Mouse (Mus musculus) layer of hippocampus, postnatal 10 days (tissue): Measurements from ENCODE around the gene Piezo1. TPM values are rescaled to one million over a fixed set of nuclear protein-coding genes. Genes with fewer than 3 reads are reported as not detected.

Experiments used
- DNase-seq, 2 experiments: peaks; one replicate each; pipeline ENCODE4 v3.0.0; 2021; ENCODE audit warnings: low spot score in 2 of 2
- total RNA-seq, 2 experiments: library from RNA; stranded (reverse); gene quantifications; 2 replicates each; pipeline ENCODE4 v1.2.3; 2021

Piezo1 gene
- total RNA-seq, 2 experiments from 2014 or later = 8.2 to 8.9 TPM

DNA sequence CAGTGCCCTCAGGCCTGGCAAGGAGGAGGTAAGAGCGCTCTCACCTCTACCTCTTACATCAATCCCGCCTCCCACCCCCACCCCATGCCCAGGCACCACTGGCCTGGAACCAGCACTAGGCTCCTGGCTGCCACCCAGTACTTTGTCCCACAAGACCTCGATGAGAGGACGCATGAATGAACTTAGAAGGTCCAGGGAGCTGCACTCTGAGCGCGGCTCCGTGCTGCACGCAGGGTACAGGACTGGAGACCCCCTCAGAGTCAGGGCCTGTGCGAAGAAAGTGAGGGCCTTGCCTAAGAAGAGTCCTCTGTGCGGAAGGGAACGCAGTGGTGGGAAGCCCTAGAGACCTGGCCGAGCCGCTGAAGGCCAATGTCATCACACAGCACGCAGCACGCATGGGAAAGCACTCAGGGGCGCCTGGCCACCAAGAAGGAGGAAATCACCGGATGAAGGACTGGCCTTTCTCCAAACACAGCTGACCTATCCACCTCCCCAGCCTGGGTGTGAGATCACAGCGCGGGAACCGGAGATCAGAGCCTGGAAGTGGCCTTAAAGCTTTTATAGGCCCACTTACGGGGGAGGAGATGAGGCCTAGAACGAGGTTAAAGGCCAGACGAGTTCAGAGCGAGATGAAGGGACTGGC, 4.2 kb downstream of the Piezo1 start:
- DNase-seq = peak in 1 of 2 experiments; percentile 16

DNA sequence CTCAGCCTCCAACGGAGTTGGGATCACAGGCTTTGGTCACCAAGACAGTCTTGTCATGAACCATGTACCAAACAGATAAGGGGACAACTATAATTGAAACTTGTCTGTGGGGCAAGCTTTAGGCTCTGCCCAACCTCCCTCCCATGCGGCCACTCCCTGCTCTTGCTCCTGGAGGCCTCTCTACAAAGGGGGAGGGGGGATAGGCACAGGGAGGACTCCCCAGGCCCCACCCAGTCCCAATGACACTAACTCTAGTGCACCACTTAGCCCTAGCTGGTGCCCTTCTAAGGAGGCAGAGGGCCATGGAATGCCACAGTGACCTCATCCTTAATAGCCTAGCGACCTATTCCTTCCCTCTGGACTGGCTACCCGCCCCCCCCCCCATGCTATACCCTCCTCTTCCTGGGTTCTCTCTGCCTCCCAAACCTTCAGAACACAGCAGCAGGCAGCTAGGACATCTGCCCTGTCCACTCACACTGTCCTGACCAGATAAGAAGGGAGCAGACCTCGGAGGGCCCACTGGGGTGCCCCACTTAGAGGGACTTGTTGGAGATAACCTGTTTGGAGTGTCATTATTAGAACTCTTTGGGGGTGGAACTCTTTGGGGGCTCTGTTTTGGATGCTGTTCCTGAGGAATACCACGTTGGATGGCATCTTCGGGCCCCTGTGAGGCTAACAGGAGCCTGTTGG, 4.9 kb downstream of the Piezo1 start:
- no peak for DNase-seq

DNA sequence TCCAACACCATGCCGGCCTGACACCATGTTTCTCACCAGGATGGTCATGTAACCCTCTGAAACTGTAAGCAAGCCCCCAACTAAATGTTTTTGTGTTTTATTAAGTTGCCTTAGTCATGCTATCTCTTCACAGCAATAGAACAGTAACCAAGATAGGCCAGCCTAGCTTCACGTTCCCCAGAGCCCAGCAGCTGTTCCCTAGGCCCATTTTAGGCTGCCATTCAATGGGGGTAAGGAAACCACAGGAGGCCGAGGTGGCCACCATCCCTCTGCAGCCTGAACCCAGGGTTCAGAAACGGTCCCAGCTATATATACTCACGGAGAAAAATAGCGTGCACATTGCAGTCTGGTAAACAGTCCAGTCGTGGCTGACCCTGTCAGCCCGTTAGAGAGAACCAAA, 7.0 kb downstream of the Piezo1 start:
- DNase-seq = no peak

DNA sequence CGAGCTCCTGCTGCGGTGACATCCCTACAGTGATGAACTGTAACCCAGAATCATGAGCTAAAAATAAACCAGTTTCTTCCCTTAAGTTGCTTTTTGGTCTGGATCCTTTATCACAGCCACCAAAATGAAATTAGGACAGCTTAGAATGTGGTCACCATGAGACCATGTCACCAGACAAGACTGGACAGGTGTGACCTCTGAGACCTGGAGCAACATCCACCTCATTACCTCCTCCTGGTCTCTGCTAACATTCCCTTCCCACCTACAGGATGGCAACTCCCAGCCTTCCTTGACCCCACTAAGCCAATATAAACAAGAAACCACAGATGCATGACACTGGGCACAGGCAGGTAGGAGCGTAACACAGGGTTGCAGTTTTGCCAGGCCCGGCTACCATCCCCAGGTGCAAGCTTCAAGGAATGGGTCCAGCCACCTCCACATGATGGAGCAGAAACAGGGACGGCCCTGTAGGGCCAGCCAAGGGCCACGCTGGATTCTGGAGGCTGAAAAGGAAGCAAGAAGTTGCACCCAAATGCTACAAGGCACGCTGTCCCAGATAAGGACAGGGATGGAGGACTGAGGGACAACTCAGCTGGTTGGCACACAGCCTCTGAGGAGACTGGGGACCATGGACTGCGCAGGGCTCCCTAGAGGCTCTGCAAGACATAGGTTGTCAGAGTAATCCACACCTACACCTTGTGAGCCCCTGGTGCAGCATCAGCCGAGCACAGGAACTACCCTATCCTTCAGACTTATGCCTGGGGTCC, 12.6 kb downstream of the Piezo1 start:
- no peak for DNase-seq

DNA sequence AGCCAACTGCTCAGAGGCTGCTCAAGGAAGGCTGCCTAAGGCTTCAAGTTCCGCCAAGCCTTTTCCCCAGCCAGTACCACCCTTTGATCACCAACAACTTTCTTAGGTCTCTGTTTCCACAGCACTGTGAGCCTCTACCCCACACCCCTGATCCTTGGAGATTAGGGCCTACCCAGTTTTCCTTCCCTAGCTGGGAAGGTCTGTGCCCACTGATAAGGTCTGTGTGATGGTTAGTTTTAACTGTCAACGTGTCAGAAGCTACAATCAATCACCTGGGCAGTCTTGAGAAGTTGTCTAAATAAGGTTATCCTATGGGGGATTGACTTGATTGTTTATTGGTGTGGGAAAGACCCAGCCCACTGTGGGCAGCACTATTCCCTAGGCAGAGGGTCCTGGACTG, 13.3 kb downstream of the Piezo1 start:
- no peak for DNase-seq

DNA sequence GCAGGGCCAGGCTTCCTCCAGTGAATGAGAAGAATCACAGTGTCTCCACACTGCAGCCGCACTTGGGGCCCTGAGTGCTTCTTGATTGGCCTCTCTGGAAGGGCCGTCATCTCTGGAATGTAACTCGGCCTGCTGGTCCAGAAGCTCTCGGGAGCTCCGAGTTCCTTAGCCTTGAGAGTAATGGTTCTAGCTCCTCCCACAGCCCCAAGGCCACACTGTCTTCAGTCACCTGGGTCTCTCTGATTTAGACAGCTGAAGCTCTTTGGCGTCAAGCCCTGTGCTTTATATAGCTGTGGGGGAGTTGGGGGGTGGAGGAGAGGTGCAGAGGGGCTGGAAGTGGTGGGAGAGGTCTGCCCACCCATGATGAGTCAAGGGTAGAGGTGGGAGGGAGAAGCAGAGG, 14.1 kb downstream of the Piezo1 start:
- DNase-seq = no peak

DNA sequence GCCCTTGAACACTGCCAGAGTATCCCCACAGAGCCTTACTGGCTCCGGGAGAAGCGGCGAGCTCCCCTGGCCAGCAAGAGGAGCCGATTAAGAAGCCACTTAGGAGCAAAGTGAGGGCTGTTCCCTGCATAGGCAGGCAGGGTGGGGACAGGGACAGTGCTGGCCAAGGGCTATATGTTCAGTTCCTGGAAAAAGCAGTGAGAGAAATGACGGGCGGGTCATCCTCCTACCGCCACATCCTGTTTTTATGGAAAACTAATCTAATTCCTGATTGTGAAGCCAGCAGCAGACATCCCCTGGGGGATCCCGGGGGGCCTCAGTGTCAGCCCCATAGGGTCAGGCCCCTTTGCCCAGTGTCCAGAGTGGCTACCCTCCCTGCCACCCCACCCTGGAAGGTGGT, 19.8 kb downstream of the Piezo1 start:
- DNase-seq = no peak

DNA sequence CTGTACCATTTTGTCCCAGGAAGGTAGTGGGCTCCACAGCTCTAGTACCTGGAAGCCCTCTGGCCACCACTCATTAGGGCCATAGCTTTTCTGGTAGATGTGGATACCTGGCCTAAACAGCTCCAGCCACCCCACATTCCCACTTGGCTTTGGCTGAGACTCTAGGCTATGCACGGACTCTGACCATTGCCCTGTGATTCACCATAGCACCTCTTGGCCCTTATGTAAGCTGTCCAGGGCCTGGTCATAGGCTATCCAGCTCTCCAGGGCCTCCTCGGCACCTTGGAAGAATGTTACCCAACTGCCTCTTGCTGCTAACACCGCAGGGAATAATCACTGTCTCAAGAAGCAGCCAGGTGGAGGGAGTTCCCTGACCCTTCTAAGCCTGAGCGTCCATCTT, 22.0 kb downstream of the Piezo1 start:
- no peak for DNase-seq

DNA sequence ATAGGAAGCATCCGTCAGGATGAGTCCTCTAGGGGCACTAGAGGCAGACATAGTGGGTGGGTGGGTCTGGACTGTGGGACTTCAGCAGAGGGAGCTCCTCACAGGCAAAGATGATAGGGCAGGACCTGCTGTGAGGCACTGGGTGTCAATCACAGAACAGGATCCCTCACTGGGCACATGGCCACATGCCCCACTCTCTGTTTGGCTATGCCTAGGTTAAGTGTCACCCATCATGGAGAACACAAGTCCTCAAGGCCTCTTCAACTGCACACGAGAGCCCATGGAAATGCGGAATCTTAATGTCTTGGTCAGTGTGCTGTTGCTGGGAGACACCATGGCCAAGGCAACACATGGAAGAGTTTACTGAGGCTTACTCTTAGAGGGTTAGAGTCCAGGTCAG, 23.2 kb downstream of the Piezo1 start:
- no peak for DNase-seq

DNA sequence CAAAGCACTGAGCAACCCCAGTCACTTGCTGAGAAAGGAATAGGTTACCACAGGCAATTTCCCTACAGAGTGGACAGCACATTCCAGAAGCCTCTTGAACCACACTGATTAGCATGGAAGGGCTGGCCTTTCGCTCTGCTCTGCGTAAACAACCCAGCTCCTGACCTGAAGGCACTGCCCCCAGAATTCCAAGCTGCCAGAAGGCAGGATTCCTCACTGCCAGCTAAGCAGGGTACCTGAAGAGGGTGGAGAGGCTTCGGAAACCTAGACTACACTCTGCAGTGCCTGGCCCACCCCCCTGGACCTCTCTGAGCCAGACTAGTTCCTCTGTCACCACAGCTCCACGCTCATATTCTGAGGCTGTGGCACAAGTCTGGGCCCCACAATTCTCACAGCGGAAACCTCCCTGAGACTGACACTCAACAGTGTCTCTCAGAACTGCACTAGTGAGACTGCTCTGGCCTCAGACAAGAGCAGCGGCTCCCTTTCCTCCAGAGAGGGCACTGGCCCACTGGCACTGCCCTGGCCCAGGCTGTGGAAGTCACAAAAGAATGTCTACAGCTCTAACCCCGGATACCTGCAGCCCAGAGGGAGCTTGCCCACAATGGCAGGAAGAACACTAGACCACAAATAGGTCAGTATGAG, 24.5 kb downstream of the Piezo1 start:
- no peak for DNase-seq

DNA sequence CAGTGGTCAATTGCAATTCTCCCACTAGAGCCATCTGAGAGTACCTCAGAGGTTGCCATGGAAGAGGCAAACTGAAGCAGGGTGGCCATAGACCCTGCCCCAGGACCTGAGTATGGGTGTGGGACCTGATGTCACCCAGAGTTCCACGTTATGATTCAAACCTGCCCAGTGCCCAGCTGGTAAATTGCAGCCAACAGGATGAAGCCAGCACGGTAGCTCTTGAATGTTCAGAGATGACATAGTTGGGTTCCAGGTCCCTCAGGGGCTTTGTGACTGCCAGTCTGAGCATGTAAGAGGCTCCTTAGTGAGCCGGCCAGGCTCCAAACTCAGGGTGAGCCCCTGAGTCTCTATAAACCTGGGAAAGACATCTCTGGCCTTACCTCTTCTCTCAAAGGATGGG, 25.0 kb downstream of the Piezo1 start:
- DNase-seq = no peak

DNA sequence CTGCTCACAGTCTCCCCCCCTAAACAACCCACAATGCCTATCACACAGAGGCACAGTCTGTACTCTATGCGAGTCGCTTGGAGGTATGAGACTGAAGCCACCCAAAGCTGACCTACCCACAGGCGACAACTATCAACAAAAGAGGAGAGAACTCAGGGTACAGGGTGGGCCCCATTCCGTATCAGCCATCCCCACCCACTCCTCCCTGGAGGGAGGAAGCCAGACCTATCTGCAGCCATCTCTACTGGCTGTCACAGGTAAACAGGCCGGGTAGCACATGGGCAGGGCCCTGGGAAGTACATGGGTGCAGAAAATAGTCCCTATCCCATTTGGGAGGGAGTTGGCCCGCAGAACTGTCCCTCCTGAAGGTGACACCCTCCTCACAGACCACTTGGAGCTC, 26.1 kb downstream of the Piezo1 start:
- DNase-seq = no peak

DNA sequence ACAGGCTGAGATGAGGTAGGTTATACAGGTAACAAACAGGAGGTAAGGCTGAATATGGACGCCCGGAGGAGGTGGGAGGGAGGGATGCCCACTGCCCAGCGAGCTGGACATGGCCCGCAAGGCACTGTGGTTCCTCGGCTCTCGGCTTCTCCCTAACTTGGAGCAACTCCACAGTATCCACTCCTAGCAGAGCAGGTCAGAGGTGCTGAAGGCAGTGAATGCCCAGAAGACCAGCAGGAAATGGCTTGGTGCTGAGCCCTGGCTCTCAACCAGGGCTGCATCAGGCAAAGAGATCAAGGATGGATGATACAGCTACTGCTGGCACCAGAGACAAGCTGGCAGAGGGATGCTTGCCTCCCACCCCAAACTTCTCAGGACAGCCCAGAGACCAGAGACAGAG, 26.6 kb downstream of the Piezo1 start:
- DNase-seq = no peak

DNA sequence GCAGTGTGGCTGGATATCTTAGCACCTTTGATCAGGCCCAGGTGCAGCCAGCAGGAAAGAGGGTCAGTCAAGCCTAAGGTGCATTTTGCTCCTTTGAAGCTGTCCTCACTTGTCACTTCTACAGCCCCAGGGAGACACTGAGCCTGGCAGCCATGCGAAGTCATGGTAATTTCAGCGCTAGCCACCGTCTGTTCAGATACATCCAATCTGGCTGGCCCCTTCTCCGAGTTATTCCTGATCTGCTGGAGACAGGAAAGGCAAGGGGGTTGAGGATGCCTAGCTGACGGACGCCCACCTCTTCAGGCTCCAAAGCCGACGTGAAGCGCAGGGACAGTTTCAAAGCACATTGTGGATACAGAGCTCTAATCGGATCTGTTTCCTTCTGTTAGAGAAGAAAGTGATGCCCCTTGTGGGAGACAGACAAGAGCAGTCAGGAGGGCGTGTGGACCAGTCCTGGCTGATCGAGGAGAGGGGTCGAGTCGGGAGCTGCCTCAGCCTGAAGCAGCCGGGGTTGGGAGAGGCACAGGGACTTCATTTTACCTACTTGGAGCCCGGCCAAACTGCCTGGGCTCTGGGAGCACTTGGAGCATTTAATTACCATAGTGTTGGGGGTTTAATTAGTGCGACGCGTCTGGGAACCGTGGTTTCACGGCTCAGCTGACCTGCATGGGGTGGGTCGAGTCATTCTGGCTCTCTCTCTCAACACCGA, 27.3 kb downstream of the Piezo1 start:
- peak; percentile 24 to 50 for DNase-seq

DNA sequence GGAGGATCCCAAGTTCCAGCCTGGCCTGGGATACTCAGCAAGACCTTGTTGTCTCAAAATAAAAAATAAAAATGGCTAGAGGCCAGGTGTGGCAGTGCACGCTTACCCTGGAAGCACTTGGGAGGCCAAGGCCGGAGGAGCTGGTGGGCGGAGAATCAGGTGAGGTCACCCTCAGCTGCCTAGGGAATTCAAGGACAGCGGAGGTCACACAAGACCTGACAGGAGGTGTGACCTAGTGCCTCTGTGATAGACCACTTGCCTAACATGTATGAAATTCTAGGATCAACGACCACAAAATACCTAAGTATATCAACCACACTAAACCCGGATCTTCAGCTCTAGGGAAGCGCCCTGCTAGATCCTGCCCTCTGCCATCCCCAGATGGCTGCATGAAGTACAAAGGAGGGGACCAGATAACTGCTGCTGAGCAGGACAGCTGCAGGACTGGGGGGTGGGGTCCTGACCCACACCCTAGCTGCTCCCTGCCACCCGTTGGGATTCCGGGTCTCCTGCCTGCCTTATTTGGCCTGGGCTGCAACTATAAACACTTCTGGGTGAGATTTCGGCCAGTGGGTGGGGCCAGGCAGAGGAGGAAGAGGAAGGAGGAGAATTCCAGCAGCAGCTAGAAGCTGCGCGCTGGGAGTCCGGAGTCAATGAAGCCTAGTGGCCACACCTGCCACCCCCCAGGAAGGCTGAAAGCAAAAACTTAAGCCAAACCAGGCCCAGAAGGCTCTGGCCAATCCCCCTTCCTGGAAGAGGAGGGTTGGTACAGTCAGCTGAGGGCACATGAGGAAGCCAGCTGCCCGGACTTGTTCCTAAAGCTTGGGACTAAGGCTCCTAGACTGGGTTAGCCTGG, 28.1 kb downstream of the Piezo1 start:
- DNase-seq = no peak

DNA sequence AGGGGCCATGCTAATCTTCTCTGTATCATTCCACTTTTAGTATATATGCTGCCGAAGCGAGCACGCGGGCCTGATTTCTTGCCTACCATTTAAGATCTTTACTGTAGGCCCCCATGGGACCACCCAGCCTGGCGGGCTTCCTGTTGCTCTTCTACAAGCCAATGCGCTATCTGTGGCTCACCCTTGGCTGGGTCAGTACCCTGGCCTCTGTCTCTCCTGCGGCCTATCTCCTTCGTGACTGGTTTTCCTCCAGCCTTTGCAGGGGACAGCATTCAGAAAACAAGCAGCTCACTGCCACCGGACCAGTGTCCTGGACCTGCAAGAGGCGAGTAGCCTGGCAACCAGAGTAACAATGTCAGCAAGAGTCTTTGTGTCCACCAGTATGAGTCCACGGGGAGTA, 30.5 kb downstream of the Piezo1 start:
- no peak for DNase-seq

DNA sequence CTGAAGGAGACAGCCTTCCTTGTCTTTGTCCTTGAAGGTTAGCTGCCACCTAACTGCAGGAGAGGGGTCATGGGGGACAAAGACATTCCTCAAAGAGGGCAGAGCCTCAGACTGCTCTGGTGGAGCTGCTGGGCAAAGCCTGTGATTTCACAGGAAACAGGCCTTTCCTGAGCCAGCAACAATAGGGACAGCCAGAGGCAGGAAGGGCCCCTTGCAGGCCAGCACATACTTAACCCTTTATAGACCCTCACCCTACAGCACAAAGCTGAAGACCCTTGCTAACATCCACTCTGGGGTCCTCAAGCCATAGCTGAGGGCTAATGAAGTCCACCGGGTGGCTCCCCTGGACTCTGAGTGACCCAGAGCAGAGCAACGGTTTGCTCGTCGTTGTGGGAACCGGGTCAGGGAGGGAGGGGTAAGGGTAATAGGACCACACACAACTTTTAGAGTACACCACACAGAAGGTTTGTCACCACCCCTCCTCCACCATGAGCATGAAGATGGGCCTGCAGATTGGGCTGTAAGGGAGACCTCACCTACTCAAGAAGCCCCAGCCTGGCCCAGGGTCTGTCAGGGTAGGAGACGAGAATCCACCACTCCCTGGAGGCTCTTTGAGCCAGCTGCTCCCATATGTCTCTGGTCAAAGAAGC, 33.5 kb downstream of the Piezo1 start:
- no peak for DNase-seq

DNA sequence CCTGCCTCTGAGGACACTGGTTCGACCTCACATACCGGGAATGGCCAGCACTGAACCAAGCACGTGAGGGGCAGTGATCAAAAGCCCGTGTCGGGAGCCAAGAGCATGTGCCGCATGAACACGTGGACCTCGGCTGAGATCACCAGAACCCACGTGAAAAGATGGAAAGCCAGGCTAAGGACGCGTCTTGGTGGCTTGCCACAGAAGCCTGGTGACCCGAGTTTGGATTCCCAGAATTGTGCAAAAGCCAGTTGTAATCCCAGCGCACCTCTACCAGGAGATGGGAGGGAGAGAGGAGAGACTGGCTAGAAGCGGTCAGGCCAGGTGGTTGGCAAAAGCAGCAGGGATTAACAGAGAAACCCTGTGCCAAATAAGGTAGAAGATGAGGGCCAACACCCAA, 35.4 kb downstream of the Piezo1 start:
- no peak for DNase-seq

DNA sequence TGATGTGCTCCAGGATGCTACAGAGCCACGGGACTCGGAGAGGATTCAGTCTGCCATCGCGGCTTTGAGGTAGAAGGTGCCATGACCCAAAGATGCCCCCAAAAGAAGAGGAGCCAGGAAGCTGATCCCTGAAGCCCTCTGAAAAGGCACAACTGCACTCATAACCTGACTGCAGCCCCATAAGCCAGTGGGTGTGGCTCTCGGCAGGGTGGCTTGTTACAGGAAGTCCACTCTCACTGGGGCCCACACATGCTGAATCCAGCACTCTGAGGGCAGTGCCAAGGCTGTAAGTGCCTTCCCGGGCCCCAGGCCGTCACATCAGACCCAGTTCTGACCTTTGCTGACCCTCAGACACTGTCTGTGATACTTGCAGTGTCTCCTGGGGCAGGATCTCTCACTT, 38.7 kb downstream of the Piezo1 start:
- no peak for DNase-seq

DNA sequence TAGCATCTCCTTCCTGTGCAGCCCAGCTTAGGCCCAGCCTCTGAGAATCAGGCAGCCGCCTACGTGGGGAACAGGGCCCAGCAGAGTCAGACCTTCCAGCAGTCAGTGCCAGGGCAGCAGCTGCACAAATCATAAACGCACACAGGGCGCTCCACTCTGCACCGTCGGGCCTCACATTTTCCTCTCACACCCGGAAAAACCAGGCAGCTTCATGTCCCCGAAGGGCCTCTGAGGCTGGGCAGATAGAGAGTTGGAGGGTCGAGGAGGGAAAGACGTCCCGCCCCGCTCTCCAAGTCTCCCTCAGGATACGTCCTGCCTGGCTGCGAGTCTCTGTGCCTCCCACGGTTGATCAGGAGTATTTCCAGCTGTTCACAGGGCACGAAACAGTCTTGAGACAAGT, 39.6 kb downstream of the Piezo1 start:
- no peak for DNase-seq
